Mouse (Mus musculus) right cerebral cortex, postnatal 4 days (tissue): ENCODE measurements at regions not wholly inside any gene's neighbourhood (a gene's known extent, or its start where the extent isn't known, plus 50 kb on each side); places are given as distances from the start of the nearest gene placed in this dataset.

Experiments used
- DNase-seq: peaks from one replicate; pipeline ENCODE4 v3.0.0-alpha.2; 2022

GRCm38 (mm10) chr12:14088960-14089359 is 62.9 kb downstream of the Fam84a start:
- no peak for DNase-seq

DNA sequence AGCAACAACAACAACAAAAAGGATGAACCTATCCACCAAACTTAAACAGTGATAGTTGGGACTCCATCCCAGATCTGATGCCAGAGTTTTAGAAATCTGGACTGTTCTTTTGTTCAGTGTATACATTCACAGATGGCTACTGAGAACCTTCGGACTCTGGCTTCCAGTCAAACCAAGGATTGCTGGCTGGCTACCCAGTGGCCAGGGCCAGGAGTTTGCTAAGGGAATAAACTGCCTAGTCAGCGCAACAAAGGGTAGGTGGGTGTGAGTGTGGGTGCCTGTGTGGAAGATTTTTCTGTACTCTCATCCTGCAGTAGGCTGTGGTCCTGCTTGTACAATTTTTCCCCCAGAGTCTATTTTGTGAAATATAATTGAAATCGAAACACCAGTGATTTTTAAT is 69.1 kb downstream of the Fam84a start:
- no peak for DNase-seq

DNA sequence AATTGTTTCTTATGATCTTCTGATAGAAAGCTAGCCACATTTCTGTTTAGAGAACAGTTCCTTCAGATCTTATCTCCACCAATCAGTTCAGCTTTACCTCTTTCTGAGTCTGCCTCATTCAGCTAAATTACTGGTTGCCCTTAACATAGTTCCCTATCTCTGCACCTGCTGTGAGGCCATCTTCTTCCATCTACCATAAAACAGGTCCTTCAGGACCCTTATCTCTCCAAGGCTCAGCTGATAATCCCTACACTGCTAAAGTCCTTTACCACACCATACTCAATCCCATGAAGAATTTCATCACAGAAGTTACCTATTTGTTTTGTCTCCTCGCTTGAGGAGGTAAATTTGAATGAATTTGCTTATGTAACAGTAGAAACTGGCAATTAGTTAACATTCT is 72.0 kb downstream of the Fam84a start:
- no peak for DNase-seq

DNA sequence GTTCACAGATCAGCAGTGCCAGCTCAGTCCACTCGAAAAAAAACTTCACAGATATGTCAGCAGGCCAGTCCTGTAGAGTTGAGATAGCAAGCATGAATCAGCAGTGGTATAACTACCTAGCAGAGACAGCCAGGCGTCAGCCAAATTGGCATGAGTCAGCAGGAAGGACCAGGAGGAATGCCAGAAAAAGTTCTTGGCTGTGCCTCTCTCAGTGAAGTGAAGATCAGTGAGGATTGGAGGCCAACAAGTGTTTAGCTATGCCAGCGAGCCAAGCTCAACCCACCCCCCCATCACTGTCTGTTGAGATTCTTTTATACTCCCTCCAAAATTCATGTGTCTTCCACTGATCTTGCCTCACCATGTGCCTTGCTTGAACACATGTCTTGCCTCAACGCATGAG is 82.8 kb downstream of the Fam84a start:
- no peak for DNase-seq

GRCm38 (mm10) chr12:14065401-14065800 is 86.5 kb downstream of the Fam84a start:
- no peak for DNase-seq

- no peak for DNase-seq
These were observed 88.6 kb downstream of the Fam84a start for GRCm38 (mm10) chr12:14063276-14063675.

GRCm38 (mm10) chr12:14056116-14056515 is 95.7 kb downstream of the Fam84a start:
- no peak for DNase-seq

GRCm38 (mm10) chr12:14032363-14032762 is 119.5 kb downstream of the Fam84a start:
- DNase-seq, result no peak

- no peak for DNase-seq
These were observed 136.6 kb downstream of the Fam84a start for GRCm38 (mm10) chr12:14015271-14015670.

DNA sequence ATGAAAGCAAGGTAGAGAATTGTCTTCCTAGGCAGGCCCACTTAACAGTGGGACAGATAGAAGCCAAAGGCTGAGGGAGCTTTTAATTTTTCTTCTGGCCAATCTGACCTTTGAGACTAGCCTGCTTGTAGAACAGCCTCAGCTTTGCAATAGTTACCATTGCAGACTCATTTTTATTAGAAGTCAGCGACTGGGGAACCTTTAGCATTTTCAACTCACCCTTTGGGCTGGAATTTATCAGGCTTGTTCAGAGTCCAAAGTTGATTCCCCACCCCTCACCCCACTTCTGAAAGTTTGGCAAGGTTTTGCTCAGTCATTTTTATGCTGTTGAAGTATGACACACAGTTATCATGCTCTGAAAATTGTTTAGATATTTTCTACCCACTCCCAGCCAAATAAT is 145.9 kb downstream of the Fam84a start:
- DNase-seq, result no peak

DNA sequence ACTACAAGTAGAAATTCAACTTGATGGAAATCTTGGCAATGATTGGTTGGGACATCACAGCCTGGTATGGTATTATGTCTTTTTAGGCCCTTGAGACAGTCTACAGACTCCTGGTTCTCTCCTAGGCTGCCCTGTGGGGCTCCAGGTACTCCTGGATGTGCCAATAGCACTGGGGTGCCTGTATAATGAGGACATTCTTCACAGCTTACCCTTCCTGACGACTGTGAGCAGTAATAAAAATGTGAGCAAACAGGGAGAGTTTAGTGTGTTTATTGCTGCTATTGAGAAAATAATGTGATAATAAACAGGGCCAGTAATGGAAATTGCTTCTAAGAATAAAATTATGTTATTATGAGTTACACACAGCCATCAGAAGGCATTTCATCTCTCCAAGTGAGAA is 150.2 kb downstream of the Fam84a start:
- DNase-seq, result no peak

DNA sequence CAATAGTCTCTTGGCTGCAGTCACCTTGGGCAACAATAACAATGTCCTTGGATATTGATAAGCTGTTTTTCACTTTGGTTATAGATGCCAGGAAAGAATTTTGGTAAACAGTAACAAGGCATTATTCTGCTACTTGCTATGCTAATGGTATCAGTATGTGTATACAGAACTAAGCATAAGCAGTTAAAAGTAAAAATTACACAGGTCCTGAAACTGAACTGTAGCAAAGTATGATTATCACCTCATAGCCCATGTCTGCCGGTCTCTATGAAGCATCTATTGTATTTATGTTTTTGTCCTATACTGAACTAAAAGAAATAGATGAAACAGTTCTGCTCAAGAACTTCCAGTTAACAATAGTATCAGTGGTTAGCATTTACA is 167.5 kb downstream of the Fam84a start:
- no peak for DNase-seq

DNA sequence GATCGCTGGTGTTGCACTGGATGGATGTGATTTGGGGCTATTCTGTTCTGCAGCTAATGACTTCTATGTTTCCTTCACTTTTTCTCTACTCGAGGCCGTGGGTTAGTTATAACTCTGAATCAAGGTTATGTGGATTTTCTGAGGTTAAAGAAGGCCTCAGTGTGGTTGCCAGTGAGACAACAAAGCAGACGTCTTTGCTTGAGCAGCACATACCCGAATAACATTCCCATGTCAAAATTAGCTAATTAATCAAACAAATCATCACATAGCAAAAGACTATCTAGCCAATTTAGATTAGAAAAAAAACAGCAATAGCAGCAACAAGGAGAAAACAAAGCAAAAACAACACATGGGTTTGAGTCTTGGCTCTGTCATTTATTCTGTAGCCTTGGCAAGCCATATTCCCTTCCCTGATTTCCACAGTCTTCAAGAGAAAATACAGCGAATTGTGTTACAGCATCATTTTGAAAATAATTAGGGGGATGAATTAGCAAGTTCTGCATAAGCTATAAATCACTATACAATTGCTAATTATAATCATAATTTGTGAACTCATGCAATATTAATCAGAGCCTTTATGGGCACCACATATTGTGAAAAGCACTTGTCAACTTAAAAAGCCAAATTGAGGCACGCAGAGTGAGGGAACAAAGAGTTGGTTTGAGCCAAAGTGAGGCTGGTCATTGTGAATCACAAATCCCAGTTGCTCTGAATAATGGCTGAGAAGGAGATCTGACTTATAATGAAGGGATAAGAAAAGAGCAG is 168.0 kb downstream of the Fam84a start:
- no peak for DNase-seq

- DNase-seq, result no peak
These were observed 187.3 kb downstream of the Fam84a start for GRCm38 (mm10) chr12:13964537-13964936.

GRCm38 (mm10) chr12:13939494-13939893 is 212.4 kb downstream of the Fam84a start:
- no peak for DNase-seq

GRCm38 (mm10) chr12:13921066-13921465 is 230.8 kb downstream of the Fam84a start:
- no peak for DNase-seq

DNA sequence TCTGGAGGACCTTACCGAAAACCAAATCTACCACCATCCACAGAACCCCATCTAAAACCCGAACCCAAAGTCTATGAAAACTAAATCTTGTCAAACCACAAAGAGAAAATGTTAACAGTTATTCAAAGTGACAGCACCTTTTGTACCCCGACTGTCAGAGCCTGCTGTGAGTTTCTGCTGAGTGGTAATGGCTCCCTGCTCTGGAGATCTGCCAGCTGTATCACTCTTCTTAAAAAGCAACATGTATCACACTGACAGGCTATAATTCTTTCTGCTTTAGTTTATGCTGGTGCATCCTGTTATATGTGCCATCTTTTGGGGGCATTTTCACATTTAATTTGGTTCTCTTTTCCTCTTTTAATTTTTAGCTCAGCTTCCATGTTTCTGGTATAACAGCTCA is 268.5 kb downstream of the Fam84a start:
- DNase-seq, result no peak

DNA sequence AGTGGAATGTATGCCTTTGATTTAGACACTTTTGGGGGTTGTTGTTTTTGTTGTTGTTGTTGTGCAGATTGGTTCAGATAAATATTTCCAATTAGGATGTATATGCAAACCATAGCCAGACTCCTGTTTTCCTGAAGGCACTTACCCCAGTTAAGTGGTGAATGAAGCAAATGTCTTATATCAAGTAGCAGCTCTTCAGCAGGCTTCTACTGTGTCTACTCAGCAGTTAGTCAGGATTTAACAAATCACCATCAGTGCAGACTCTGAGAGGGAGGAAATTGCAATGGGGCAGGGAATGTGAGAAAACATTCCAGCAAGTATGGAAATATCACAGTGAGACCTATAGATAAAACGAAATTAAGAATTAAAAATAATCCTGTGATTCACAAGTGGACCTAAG is 282.7 kb downstream of the Fam84a start:
- DNase-seq, result no peak

- DNase-seq, result no peak
These were observed 290.6 kb downstream of the Fam84a start for GRCm38 (mm10) chr12:13861226-13861625.

DNA sequence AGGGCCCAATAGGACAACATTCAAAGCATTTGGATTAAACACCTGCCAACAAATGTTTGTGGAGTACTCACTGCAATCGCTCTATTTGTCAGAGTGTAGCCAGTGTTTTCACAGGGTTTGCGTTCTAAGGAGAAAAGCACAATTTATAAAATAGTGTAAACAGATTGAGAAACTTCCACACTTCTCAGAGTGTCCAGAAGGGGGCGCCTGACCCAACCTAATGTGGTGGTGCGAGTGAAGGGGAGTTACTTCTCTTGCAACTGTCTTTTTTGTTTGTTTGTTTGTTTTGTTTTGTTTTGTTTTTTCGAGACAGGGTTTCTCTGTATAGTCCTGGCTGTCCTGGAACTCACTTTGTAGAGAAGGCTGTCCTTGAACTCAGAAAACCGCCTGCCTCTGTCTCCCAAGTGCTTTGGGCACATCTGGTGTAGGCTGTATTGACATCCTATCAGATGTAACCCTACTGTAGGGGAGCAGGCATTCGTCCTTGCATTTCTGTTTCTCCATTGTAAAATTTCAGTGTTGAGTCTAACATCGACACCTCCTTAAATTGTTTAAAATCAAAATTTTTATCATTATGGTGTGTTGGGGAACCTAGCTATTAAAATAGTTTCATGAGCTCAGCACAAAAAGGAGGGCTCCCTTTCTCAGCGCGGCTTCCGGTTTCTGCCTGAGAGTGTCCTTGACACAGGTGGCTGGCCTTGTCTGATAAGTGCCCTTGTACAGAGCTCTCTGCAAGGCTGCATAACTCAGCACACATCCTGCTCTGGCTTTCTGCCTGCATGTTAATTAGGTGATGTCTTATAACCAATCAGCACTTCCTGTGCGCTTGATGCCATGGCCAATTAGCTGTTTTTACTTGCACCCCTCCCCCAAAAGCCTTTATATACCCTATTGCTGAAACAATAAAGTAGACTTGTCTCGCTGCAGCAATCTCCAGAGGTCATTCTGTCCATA is 307.0 kb downstream of the Fam84a start:
- peak; percentile 71 for DNase-seq

DNA sequence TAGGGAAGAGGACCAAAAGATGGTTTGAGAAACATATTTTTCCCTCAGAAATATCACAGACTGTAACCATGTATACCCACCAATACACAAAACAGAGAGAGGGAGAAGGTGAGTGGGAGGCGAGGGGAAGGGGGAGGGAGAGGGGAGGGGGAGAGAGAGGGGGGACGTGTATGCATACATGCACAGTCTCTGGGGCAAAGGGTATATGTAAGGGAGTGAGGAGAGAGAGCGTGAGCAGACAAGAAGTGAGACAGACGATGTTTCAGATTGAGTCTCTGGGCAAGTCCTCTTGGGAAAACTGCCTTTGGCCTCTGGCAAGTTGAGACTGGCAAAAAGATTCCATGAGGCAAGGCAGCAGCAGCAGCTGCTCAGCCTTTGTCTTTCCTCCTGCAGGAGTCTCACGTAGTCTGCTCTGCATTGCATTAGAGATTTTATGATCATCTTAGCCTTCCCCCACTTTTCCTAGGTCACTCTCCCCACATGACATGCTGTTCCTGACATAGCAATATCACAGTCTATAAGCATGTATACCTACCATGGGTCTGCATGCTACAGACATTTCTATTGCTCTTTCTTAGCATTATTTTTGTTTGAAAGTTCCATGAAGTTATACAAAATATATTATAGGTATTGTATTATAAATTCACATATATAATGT is 308.3 kb downstream of the Fam84a start:
- no peak for DNase-seq

DNA sequence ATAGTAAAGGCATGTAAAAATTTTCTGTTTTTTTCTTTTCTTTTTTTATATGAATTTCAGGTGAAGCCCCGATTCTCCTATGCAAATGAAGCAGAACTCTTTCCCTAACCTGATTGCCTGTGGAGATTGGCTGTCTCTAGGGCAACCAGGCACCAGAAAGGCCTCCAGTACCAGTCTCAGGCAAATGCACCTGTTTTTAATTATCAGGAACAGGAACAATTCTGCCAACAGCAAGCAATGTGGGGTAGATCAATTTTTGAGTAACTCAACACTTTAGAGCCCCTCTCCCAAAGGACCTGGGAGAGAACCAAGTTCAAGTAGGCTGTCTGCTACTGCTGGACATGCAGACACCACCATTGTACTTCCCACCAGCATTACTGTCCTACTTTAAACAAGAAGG is 310.6 kb downstream of the Fam84a start:
- DNase-seq, result no peak

GRCm38 (mm10) chr12:13834723-13835122 is 317.1 kb downstream of the Fam84a start:
- no peak for DNase-seq

GRCm38 (mm10) chr12:13825899-13826298 is 326.0 kb downstream of the Fam84a start:
- DNase-seq, result no peak
